Mouse (Mus musculus): ENCODE data around the gene Gm8994.
A peak's percentile ranks its signal among the peaks of the same experiment; 100 is the strongest.
"Not testable (repeated sequence)": the region's sequence is repeated elsewhere in the genome, so short reads cannot be mapped to it uniquely, and the experiment has no call there.

Gm8994 gene

DNA sequence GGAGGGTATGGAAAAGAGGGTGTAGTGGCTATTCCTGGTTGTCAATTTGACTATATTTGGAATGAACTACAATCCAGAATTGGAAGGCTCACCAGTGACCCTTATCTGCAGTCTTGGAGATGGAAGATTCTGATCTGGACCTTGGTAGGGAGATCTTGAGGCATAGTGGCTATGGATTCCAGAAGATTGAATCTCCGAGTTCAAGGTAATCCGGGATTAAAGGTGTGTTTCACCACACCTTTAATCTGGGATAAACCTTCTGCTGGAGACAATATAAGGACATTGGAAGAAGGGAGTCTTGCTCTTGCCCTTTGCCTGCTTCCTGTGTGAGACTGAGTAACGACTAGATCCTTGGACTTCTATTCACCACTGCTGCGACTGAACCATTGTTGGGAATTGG, at the start of gene Gm8994:
Gene Gm8994, plus strand, starts transcription at position 301 of the 400 bp plus-strand sequence.
- not testable (repeated sequence) for DNase-seq (ENCODE audit: low read depth, low spot score)

DNA sequence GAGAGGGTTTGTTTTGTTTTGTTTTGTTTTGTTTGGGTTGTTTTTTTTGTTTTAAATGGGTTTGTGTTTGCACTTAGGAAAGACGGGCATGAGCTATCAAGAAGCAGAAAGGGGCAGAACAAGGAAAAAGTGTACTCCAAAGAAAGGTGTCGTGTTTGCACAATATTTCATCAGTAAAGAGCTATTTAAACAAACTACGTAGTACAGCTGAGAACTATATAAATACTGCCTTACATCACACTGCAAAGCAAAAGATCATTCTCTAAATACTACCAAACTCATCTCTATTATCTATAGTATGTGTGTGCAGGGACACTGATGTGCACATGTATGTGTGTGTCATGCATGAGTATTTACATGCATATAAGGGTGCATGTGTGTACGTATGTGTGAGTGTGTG, 49.7 kb upstream of the Gm8994 start:
- no peak for DNase-seq (ENCODE audit: low read depth, low spot score)

- DNase-seq (ENCODE audit: low read depth, low spot score): no peak
Observed at GRCm38 (mm10) chr6:136284565-136284964, 42.8 kb upstream of the Gm8994 start.

GRCm38 (mm10) chr6:136286180-136286579, 41.2 kb upstream of the Gm8994 start:
- no peak for DNase-seq (ENCODE audit: low read depth, low spot score)

GRCm38 (mm10) chr6:136286589-136286988, 40.8 kb upstream of the Gm8994 start:
- no peak for DNase-seq (ENCODE audit: low read depth, low spot score)

DNA sequence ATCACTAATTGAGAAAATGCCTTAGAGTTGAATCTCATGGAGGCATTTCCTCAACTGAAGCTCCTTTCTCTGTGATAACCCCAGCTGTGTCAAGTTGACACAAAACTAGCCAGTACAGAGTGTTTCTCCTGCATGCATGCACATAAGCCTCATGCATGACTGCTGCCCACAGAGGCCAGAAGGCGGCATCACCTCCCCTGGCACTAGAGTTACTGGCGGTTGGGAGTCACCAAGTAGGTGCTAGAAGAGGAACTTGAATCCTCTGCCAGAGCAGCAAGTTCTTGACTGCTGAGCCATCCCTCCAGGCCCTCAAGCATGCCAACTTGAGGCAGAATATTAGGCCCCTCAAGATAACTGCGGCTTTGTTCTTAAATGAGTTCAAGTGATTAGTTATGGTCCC, 35.9 kb upstream of the Gm8994 start:
- DNase-seq (ENCODE audit: low read depth, low spot score): no peak

GRCm38 (mm10) chr6:136291951-136292714, 35.2 kb upstream of the Gm8994 start:
- no peak for DNase-seq (ENCODE audit: low read depth, low spot score)

DNA sequence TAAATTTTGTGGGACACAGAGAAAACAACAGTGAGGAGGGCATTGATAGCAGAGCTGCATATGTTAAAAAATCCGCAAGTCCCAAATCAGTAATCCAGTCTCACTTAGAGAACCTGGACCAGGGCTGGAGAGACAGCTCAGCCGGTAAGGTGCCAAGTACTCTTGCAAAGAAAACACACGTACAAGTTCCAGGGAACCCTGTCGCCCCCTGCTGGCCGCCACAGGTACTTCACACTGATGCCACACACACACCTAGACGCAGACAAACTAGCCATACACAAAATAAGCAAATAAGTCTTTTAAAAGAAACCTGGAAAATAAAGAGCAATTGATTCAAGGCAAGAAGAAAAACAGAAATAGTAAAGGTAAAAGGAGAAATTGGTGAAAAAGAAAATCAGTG, 33.6 kb upstream of the Gm8994 start:
- no peak for DNase-seq (ENCODE audit: low read depth, low spot score)

DNA sequence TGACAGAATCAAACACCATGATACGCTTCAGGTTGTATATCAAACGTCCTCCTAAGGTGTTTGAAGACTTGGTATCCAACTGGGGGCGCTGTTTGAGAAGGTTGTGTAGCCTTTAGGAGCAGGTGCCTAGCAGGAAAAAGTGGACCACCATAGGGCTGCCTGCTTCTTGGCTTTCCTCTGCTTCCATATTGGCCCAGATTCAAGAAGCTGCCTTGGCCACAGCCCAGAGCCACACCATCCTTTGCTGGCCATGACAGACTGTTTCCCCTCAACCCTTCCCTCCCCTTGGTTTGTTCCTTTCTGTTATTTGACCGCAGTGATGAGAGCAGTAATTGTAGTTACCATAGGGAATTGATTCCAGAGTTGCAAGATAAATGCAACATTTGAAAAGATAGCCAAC, 31.5 kb upstream of the Gm8994 start:
- no peak for DNase-seq (ENCODE audit: low read depth, low spot score)

- DNase-seq (ENCODE audit: low read depth, low spot score): no peak
Observed at GRCm38 (mm10) chr6:136296251-136296650, 31.1 kb upstream of the Gm8994 start.

DNA sequence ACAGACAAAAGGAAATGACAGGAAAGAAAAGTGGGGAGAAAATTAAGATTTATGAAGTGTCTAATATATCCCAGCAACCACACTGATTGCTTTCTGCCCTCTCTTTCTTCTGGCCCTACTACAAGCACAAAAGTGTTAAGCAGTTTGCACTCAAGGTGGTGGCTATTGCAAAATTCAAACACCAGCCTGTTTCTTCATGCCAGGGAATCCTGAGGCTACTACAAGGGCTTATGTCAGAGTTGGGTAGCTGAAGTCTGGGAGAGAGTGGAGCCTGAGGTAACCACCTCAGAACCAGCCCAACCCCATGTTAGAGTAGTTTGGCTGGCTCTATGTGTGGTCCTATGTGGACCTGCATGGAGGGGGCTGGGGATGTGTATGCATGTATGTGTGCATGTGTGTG, 23.8 kb upstream of the Gm8994 start:
- no peak for DNase-seq (ENCODE audit: low read depth, low spot score)

GRCm38 (mm10) chr6:136304369-136304988, 22.9 kb upstream of the Gm8994 start:
- no peak for DNase-seq (ENCODE audit: low read depth, low spot score)

- no peak for DNase-seq (ENCODE audit: low read depth, low spot score)
Observed at GRCm38 (mm10) chr6:136309487-136309886, 17.9 kb upstream of the Gm8994 start.

DNA sequence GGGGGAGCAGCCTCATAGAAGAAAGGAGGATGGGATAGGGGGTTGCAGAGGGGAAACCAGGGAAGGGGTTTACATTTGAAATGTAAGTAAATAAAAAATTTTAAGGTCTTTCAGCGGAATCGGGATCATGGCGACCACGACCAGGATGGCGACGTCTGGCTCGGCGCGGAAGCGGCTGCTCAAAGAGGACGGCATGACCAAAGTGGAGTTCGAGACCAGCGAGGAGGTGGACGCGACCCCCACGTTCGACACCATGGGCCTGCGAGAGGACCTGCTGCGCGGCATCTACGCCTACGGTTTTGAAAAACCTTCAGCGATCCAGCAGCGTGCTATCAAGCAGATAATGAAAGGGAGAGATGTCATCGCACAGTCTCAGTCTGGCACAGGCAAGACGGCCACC, 1.1 kb downstream of the Gm8994 start:
- not testable (repeated sequence) for DNase-seq (ENCODE audit: low read depth, low spot score)

DNA sequence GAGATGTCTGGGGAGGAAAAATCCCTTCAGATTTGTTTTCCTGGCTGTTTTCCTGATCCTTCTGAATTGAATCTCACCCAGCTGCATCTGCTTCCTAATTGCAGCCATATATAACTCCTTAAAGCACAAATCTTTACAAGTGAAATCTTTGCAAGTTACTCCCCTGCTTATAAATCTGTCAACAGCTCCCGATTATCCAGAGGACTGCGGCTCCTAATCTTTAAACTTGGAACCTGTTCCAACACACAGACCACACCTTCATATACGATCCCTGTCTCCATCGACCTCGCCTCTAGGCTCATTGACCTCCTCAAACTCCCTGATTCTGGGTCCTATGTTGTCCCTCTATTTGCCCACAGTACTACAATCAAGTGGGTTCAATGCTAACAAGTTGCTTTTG, 13.3 kb downstream of the Gm8994 start:
- peak; percentile 11 for DNase-seq (ENCODE audit: low read depth, low spot score)

- DNase-seq (ENCODE audit: low read depth, low spot score): no peak
Observed at GRCm38 (mm10) chr6:136341093-136341492, 13.8 kb downstream of the Gm8994 start.

- no peak for DNase-seq (ENCODE audit: low read depth, low spot score)
Observed at GRCm38 (mm10) chr6:136343868-136344267, 16.5 kb downstream of the Gm8994 start.

GRCm38 (mm10) chr6:136345034-136345433, 17.7 kb downstream of the Gm8994 start:
- no peak for DNase-seq (ENCODE audit: low read depth, low spot score)

DNA sequence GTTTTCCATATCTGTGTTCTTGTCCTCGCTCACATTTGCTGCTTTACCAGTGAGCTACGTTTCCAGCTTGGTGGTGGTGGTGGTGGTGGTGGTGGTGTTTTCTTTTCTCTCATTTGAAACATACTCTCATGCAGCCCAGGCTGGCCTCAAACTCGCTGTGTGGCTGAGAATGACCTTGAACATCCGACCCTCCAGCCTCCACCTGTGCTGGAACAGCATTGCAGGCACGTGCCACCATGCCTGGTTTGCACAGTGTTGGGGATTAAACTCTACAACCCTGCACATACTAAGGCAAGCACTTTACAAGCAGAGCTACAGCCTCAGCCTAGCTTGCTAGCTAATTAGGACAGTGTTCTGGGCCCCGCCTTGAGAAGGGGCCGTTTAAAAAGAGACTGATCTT, 18.3 kb downstream of the Gm8994 start:
- no peak for DNase-seq (ENCODE audit: low read depth, low spot score)

DNA sequence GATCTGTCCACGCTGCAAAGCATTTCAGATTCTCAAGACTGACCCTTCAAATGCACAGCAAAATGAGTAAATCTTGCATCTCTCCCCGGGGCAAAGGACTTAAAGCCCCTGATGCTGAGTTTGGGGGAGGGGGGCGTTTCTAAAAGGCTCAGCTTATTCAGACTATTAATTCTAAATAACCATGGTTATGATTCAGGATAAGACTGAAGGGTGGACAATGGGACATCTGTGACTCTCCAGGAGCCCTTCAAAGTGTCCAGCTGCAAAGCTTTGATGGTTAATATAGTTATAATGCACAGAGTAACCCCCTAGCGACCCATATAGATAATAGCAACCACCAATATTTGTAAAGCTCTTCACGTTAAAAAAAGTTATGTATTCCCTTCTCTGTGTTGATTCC, 19.7 kb downstream of the Gm8994 start:
- DNase-seq (ENCODE audit: low read depth, low spot score): no peak

DNA sequence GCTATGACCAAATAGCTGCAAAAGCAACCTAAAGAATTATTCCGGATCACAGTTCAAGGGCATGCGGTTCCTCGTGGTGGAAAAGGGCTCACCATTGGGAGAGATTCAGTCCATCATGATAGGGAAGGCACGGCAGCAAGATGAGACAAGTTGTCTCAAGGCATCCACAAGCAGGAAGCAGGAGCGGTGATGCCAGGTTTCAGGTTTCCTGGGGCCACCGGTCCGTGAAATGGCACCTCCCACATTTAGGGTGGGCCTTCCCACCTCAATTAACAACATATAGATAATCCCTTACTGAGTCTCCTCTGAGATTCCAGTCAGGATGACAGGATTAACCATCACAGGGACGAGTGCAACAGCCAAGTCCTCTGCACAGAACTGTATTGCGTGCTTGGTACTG, 20.3 kb downstream of the Gm8994 start:
- DNase-seq (ENCODE audit: low read depth, low spot score): no peak

- peak; percentile 72 for DNase-seq (ENCODE audit: low read depth, low spot score)
Observed at GRCm38 (mm10) chr6:136353399-136354184, 26.3 kb downstream of the Gm8994 start.

- DNase-seq (ENCODE audit: low read depth, low spot score): no peak
Observed at GRCm38 (mm10) chr6:136358471-136358870, 31.1 kb downstream of the Gm8994 start.

All from embryo, embryonic 11.5 days (tissue).